Mouse (Mus musculus) neutrophil, adult 5-6 weeks (primary cell): ENCODE results near the gene Fam213b. TPM values are rescaled to one million over a fixed set of nuclear protein-coding genes. Genes with fewer than 3 reads are reported as not detected.

Experiments
- ATAC-seq: fragments of 151-379, 151-347 bp; 2 replicates; pipeline ENCODE4 v1.8.0; 2017; ENCODE audit warnings: mild to moderate bottlenecking, moderate TSS enrichment; ENCODE audit not compliant: insufficient number of reproducible peaks, poor library complexity, low FRiP score, severe bottlenecking; ENCODE audit errors: extremely low read depth
- total RNA-seq: library from RNA; stranded (forward); fragments of 200-1000 nt; gene quantifications from 2 replicates; pipeline ENCODE4 v1.2.3, GENCODE M21; 2017

Gene Fam213b
- total RNA-seq, 1 experiment from 2014 or later, result 4.4 TPM

DNA sequence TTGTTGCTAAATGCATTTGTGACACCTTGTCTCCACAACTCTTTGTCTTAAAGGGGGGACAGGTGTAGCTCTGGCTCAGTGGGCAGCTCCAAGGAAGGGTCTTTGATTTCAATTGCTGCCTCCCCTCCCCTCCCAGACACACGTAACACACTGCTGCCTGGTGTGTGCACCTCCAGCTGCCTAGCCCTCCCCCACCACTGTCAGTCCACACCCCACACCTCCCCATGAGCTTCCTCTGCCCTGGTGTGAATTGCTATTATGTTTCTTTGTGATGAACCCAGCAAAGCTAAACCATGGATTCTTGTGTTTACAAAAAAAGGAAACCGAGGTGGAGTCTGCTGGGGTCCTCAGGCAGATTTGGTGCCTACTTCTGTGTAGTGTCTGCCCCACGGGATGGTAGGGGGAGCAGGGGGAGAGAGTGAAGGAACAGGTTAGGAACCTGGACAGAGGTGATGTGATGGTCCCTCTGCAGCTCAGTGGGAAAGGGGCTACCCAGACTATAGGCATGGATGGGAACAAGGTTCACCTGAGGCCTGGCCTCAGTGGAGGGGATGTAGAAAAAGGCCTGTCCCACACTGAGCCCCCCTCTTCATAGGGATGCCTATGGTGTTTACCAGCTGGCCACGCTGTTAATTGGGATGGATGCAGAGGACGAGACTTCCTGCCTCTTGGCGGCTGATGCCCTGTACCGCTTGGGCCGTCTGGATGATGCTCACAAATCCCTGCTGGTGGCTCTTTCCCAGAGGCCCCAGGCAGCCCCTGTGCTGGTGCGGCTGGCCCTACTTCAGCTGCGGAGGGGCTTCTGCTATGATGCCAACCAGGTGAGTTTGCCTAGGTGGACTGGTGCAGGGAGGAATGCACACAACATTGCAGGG is 41.3 kb downstream of the Fam213b start:
- ATAC-seq, result no peak

DNA sequence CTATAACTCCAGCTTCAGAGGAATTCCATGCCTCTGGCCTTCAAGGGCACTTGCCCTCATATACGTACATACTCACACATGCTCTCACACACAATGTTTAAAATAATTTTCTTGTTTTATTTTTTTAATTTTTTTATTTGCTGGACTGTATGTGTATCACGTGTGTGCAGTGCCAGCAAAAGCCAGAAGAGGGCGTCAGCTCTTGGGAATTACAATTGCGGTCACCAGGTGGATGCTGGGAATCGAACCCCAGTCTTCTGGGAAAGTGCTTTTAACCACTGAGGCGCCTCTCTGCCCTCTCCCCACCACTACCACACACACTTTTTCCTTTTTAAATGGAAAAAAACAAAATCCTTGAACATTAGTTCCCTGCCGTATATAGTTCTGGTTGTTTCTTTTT is 42.1 kb downstream of the Fam213b start:
- no peak for ATAC-seq

DNA sequence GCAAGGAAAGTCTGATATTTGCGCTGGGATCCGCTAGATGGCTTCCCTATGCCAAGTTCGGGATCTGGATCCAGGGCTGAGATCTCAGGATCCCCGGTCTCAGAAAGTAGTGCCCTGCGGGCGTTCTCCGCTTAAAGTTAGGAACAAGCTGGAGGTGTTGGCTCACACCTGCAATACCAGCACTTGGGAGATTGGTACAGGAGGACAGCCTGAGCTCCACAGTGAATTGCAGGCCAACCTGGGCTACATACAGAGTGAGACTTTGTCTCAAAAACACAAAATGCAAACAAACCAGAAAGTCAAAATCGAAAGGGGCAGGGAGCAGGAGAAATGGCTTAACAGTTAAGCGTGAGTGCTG is 42.5 kb downstream of the Fam213b start:
- no peak for ATAC-seq

DNA sequence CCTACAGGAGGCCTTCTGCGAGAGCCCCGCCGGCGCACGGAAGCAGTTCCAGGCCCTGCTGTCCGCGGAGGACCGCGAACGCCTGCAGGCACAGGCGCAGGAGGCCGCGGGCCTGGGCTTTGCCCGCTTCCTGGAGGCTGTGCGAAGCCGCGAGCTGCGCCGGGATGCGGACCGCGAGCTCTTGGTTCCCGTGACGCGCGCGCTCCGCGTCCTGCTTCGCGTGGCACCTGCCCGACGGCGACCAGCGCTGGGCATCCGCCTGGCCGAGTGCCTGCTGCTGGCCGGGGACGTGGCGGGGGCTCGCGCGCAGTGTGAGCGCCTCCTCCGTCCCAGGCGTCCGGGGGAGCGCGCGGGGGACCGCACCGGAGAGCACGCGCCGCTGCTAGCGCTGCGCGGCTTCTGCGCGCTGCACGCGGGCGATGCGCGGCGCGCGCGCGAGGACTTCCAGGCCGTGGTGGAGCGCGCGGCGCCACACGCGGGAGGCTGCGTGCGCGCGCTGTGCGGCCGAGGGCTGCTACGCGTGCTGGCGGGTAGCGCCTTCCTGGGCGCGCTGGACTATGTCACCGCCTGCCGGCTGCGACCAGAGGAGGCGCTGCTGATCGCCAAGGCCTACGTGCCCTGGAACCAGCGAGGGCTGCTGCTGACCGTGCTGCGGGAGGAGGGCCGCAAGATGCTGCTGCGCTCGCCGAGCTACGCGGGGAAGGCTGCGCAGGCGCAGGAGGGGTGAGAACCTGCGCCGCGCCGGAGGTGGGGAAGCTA is 43.0 kb downstream of the Fam213b start:
- no peak for ATAC-seq

DNA sequence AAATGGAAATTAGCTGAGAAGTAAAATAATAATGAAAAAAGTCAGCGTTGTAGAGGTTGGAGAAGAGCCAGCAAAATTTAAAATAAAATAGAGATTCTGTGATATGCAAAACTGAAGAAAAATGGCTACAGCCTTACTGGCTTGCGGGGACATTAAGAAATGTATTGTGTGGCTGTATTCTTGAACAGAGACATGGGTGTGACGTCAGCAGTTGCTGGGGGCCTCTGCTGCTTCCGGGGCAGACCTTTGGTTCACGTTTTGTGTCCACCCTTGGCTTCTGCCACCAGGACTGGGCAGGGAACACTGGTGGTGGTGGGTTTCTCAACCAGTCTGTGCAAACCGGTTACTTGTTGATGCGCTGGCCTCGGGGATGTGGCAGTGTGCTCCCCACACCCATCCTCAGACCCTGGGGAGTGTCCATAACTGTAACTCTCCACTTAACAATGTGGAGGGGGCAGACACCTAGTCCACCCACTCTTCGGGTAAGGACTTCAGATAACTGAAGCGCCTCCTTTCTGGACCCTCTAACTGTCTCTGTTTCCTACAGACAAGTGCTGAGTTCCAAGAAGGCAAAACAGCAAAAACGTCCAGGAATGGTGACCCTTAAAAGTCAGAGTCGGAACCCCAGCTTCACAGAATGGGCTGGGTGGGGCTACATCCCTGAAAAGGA is 44.1 kb downstream of the Fam213b start:
- ATAC-seq, result no peak

DNA sequence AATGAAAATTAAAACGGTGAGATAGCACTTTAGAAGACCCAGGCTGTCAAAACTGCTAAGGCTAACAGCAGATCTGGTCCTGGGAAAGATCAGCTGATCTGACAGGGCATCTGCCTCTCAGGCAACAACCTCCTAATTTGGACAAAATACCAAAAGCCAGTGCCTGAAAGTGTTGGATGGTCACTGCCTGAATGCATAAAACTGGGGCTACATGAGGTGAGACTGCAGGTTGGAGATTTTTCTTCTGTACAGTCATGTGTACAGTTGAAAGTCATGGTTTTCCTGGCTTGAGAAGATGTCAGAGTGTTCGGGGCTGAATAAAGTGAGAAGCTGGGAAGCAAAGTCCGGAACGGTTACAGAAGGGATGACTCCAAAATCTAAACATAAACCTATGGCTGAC is 45.1 kb downstream of the Fam213b start:
- no peak for ATAC-seq

DNA sequence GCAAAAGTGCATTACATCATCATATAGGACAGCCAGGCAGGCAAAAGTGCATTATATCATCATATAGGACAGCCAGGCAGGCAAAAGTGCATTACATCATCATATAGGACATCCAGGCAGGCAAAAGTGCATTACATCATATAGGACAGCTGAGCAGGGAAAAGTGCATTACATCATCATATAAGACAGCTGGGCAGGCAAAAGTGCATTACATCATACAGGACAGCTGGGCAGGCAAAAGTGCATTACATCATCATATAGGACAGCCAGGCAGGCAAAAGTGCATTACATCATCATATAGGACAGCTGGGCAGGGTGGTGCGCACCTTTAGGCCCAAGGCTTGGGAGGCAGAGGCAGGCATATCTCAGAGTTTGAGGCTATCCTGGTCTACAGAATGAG is 46.2 kb downstream of the Fam213b start:
- no peak for ATAC-seq

Other genes with a start within 250 kb of the Fam213b start
- gene Actrt2, start 231.3 kb downstream of the Fam213b start, total RNA-seq, result not detected in 2 replicates
- gene Ttc34, start 61.7 kb downstream of the Fam213b start, total RNA-seq, result not detected in 2 replicates
- gene Mmel1, start 29.6 kb downstream of the Fam213b start, total RNA-seq, result not detected in 2 replicates
- 32.6 and 33.8 TPM in 2 replicates for gene Tnfrsf14, start 29.4 kb upstream of the Fam213b start, total RNA-seq
- gene Hes5, start 61.8 kb upstream of the Fam213b start, total RNA-seq, result 0.35 and 1.8 TPM in 2 replicates
- 41.4 and 44.8 TPM in 2 replicates for gene Pank4, start 65.0 kb upstream of the Fam213b start, total RNA-seq
- gene Plch2, start 157.6 kb upstream of the Fam213b start, total RNA-seq, result 0.12 TPM in 1 of 2 replicates, not detected in the other
- gene Pex10, start 167.9 kb upstream of the Fam213b start, total RNA-seq, result 14.3 and 17.1 TPM in 2 replicates
- gene Rer1, start 187.2 kb upstream of the Fam213b start, total RNA-seq, result 82.5 and 91.0 TPM in 2 replicates
- gene Morn1, start 187.4 kb upstream of the Fam213b start, total RNA-seq, result 0.74 and 3.4 TPM in 2 replicates